Mouse (Mus musculus) thymus, adult 2 months (tissue): ENCODE data around the gene Msl1.

Experiments used
- CTCF ChIP-seq: fragments of 200-500 bp; IDR thresholded peaks from 2 replicates; pipeline ENCODE4 v1.5.1; 2012; ENCODE audit warnings: mild to moderate bottlenecking, control low read depth, low read length, moderate library complexity, borderline replicate concordance; ENCODE audit not compliant: control insufficient read depth, poor library complexity, insufficient read depth; ENCODE audit errors: extremely low read depth
- POLR2A ChIP-seq: fragments of 200-500 bp; IDR thresholded peaks from 2 replicates; pipeline ENCODE4 v1.6.1; 2012; ENCODE audit warnings: mild to moderate bottlenecking, low read length, control low read depth, moderate library complexity; ENCODE audit not compliant: control insufficient read depth, poor library complexity, insufficient read depth; ENCODE audit errors: extremely low read depth

DNA sequence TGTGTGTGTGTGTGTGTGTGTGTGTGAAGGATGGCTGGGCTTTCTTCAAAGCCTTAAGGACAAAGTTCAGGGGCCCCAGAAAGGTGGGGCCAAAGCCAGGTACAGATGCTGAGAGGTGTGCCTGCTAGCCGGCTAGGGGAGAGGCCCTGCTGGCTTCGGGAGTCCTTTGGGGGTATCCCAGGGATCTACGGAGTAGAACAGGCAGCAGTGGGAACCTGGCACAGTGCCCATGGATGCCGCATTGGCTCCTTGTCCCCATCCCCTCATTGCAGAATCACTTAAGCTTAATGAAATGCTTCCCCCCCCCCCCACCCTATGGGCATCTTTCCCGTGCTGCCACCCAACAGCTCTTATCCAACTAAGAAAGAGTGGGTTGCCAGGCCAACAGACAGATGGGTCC is 45.6 kb upstream of the Msl1 start:
- TF ChIP-seq POLR2A (no peak), CTCF (no peak)
